Comparison of ENCODE assay signal across 31 mouse cellular contexts in the genomic region with DNA sequence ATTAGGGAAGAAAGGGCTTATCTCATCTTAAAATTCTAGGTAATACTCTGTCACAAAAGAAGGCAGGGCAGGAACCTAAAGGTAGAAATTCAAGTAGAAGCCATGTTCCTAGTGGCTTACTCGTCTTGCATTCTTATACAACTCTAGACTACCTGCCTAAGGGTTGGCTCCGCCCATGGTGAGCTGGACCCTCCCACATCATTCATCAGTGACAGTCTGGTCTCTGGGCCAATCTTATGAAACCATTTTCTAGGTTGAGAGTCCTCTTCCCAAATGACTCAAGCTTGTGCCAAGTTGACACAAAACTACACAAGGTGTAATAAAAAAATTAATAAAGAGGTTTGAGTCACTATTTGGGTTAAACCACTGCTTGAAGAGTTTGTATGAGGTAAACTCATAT.
"Had no signal": no experiment of that assay in that cellular context is flagged by ENCODE, and none has a peak within 500 bp of the region (broad histone marks: within the 10 kb centered on the region; RNA-seq: fewer than 3 reads in every experiment).

No protein-coding gene starts in this region.

- H3K4me3 ChIP-seq: limb, embryonic 10.5 days; limb, embryonic 12.5 days; limb, embryonic 13.5 days; limb, embryonic 15.5 days; liver, embryonic 12.5 days; liver, embryonic 13.5 days; liver, embryonic 15.5 days; lung, embryonic 15.5 days; megakaryocyte, embryonic 14.5 days; midbrain, embryonic 10.5 days; midbrain, embryonic 12.5 days; midbrain, embryonic 13.5 days; midbrain, embryonic 15.5 days; myocyte; neural tube, embryonic 12.5 days had no signal

- H3K4me2 ChIP-seq: limb, embryonic 12.5 days; limb, embryonic 13.5 days; limb, embryonic 15.5 days; liver, embryonic 11.5 days; liver, embryonic 12.5 days; liver, embryonic 13.5 days; liver, embryonic 15.5 days; lung, embryonic 14.5 days; lung, embryonic 15.5 days; midbrain, embryonic 11.5 days; midbrain, embryonic 12.5 days; midbrain, embryonic 13.5 days; midbrain, embryonic 15.5 days; neural tube, embryonic 12.5 days had no signal

- H3K9ac ChIP-seq: limb, embryonic 12.5 days; limb, embryonic 13.5 days; limb, embryonic 15.5 days; liver, embryonic 12.5 days; liver, embryonic 13.5 days; liver, embryonic 14.5 days; liver, embryonic 15.5 days; lung, embryonic 14.5 days; lung, embryonic 15.5 days; midbrain, embryonic 12.5 days; midbrain, embryonic 13.5 days; midbrain, embryonic 15.5 days; neural tube, embryonic 12.5 days had no signal

- H3K27ac ChIP-seq: limb, embryonic 10.5 days; limb, embryonic 12.5 days; limb, embryonic 13.5 days; limb, embryonic 15.5 days; liver, embryonic 12.5 days; liver, embryonic 13.5 days; liver, embryonic 14.5 days; liver, embryonic 15.5 days; lung, embryonic 15.5 days; macrophage; midbrain, embryonic 10.5 days; midbrain, embryonic 12.5 days; midbrain, embryonic 13.5 days; midbrain, embryonic 15.5 days; neural tube, embryonic 12.5 days had no signal

- H3K36me3 ChIP-seq: limb, embryonic 10.5 days; limb, embryonic 12.5 days; limb, embryonic 13.5 days; limb, embryonic 15.5 days; liver, embryonic 12.5 days; liver, embryonic 13.5 days; liver, embryonic 15.5 days; lung, embryonic 15.5 days; midbrain, embryonic 10.5 days; midbrain, embryonic 12.5 days; midbrain, embryonic 13.5 days; midbrain, embryonic 15.5 days; neural tube, embryonic 12.5 days had no signal

- DNase-seq: left cerebral cortex, postnatal 4 days; liver; liver, embryonic 13.5 days; lung, adult 18-20 months; lung, adult 2 months; lung, embryonic 14.5 days; lung, postnatal 10 days; lung, postnatal 14 days; lung, postnatal 36 days; lung, postnatal 4 days; midbrain, embryonic 14.5 days had no signal

- H3K4me1 ChIP-seq: limb, embryonic 10.5 days; limb, embryonic 12.5 days; liver, embryonic 12.5 days; liver, embryonic 13.5 days; liver, embryonic 15.5 days; lung, embryonic 15.5 days; megakaryocyte, embryonic 14.5 days; midbrain, embryonic 10.5 days; midbrain, embryonic 12.5 days; midbrain, embryonic 15.5 days; neural tube, embryonic 12.5 days had no signal

- H3K27me3 ChIP-seq: limb, embryonic 12.5 days; limb, embryonic 13.5 days; limb, embryonic 15.5 days; liver, embryonic 12.5 days; liver, embryonic 13.5 days; liver, embryonic 15.5 days; lung, embryonic 15.5 days; megakaryocyte, embryonic 14.5 days; midbrain, embryonic 12.5 days; midbrain, embryonic 13.5 days; midbrain, embryonic 15.5 days; neural tube, embryonic 12.5 days had no signal

- H3K9me3 ChIP-seq: limb, embryonic 10.5 days; limb, embryonic 12.5 days; limb, embryonic 13.5 days; limb, embryonic 15.5 days; liver, embryonic 12.5 days; liver, embryonic 13.5 days; liver, embryonic 15.5 days; lung, embryonic 15.5 days; midbrain, embryonic 10.5 days; midbrain, embryonic 12.5 days; midbrain, embryonic 13.5 days; midbrain, embryonic 15.5 days; neural tube, embryonic 12.5 days had no signal

- ATAC-seq: liver, embryonic 12.5 days; lung, postnatal 0 days; midbrain, embryonic 13.5 days; midbrain, embryonic 15.5 days; midbrain, embryonic 16.5 days had no signal
